Mouse (Mus musculus) forebrain, embryonic 16.5 days (tissue): ENCODE results near the gene Dgkg. TPM values are rescaled to one million over a fixed set of nuclear protein-coding genes. Genes with fewer than 3 reads are reported as not detected.

Source experiments
- ATAC-seq: fragments of 200-750 bp; cut with Nextera tagmentation; 2 replicates; pipeline ENCODE4 v1.8.0; 2017; ENCODE audit warnings: mild to moderate bottlenecking, moderate library complexity
- H3K27ac ChIP-seq: fragments of 300-500 bp; sonication (generic); 2 replicates; pipeline ENCODE4 v1.5.1; 2014; ENCODE audit warnings: low read length, control low read depth
- H3K27me3 ChIP-seq: fragments of 300-500 bp; sonication (generic); replicated peaks from 2 replicates; pipeline ENCODE4 v1.6.1; 2014; ENCODE audit warnings: low read length; ENCODE audit not compliant: control insufficient read depth, insufficient read depth
- H3K36me3 ChIP-seq: fragments of 300-500 bp; sonication (generic); 2 replicates; pipeline ENCODE4 v1.6.1; 2014; ENCODE audit not compliant: control insufficient read depth, insufficient read depth
- H3K4me1 ChIP-seq: fragments of 300-500 bp; sonication (generic); replicated peaks from 2 replicates; pipeline ENCODE4 v1.6.1; 2014; ENCODE audit warnings: low read length; ENCODE audit not compliant: control insufficient read depth, insufficient read depth
- H3K4me2 ChIP-seq: fragments of 300-500 bp; sonication (generic); 2 replicates; pipeline ENCODE4 v1.6.1; 2014; ENCODE audit warnings: mild to moderate bottlenecking, low read length, control low read depth
- H3K4me3 ChIP-seq: fragments of 300-500 bp; sonication (generic); replicated peaks from 2 replicates; pipeline ENCODE4 v1.5.1; 2014; ENCODE audit warnings: mild to moderate bottlenecking, low read length, control low read depth
- H3K9ac ChIP-seq: fragments of 300-500 bp; sonication (generic); replicated peaks from 2 replicates; pipeline ENCODE4 v1.6.1; 2014; ENCODE audit warnings: low read depth, low read length, control low read depth
- H3K9me3 ChIP-seq: fragments of 300-500 bp; sonication (generic); 2 replicates; pipeline ENCODE4 v1.6.1; 2016; ENCODE audit warnings: low read length; ENCODE audit not compliant: control insufficient read depth
- whole genome bisulfite sequencing: fragments of 180-500 bp; shearing (Covaris S2); extraction: QIAGEN DNeasy Blood & Tissue Kit; methylation state at CpG from one replicate; pipeline ENCODE4 v1.1.7; 2014; 5-methylcytosine and 5-hydroxymethylcytosine counted together
- polyA plus RNA-seq: library from polyadenylated mRNA; unstranded; fragments of >200 nt; fragmentation: Nextera tagmentation; extraction: Ambion mirVana; gene quantifications from 2 replicates; pipeline ENCODE4 v1.2.1, GENCODE M21; 2015

Gene Dgkg
- polyA plus RNA-seq, 1 experiment from 2014 or later, result 6.6 TPM

DNA sequence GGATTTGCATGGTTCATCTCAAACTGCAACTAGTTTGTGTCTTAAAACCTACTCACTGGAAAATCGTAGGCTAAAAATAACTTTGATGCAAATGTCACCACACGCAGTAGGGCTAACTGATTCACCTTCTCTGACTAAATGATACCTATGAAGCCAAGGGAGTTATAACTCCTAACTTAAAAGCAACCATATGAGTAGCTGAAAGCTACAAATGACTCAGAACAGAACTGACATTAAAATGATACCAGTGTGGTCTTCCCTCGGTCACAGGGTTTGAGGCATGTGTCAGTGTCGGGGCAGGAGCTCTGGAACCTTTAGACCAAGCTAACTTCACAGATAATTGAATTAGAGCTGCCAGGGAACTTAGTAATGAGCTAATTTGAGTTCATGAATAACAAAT, 24.0 kb downstream of the Dgkg start:
- no peak overlapping the region for H3K9ac ChIP-seq
- no peak for ATAC-seq

DNA sequence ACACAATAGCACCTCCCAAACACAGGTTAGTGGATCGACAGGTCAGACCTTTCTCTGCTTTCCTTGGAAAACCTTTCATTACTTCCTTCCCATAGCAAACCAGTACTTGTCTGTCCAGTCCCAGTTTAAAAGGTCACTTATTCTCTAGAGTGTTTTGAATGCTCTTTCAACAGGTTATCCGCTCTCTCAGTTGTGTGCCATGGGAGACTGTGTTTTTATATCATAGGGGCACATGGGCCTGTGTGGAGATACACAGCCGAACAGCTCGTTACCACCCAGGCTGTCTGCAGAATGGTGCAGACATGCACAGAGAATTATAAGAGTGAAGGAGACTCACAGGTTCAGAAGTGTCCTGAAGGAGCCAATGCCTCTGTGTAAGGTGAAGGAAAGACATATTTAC, 26.7 kb downstream of the Dgkg start:
- H3K9me3 ChIP-seq, result no peaks in the 10 kb centered on the region
- ATAC-seq, result no peak
- no peak overlapping the region for H3K27ac ChIP-seq
- H3K9ac ChIP-seq, result no peak overlapping the region
- H3K4me3 ChIP-seq, result no peak overlapping the region
- no peaks in the 10 kb centered on the region for H3K36me3 ChIP-seq
- no peak overlapping the region for H3K4me2 ChIP-seq
- no peaks in the 10 kb centered on the region for H3K4me1 ChIP-seq
- no peaks in the 10 kb centered on the region for H3K27me3 ChIP-seq
- 51% methylated on average over 4 of the region's 4 CpGs for WGBS

More for the DNA sequence above, 24.0 kb downstream of the Dgkg start:
- H3K9me3 ChIP-seq, result no peaks in the 10 kb centered on the region
- no peaks in the 10 kb centered on the region for H3K27me3 ChIP-seq
- H3K27ac ChIP-seq, result no peak overlapping the region
- 91% methylated on average over 4 of the region's 4 CpGs for WGBS
- H3K4me2 ChIP-seq, result no peak overlapping the region
- no peaks in the 10 kb centered on the region for H3K36me3 ChIP-seq
- no peak overlapping the region for H3K4me3 ChIP-seq
- no peaks in the 10 kb centered on the region for H3K4me1 ChIP-seq

DNA sequence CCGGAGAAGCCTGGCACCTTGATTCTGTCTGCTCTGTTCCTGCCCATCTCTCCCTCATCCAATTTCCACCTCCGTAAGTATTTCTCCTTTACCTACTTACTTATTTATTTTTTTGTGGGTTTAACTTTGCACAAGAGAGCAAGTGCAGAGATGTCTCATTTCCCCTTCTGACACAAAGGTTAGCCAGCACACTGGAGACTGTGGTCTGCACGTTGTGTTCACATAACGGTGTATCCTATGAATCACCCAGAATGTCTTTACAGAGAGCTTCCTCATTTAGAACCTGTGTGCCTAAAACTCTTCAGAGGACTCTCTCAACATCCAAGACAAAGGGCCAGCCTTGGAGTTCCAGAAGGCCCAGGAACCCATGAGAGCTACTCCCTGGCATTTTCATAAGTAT, 27.1 kb downstream of the Dgkg start:
- Histone ChIP-seq H3K4me2 (no peak overlapping the region), H3K27me3 (no peaks in the 10 kb centered on the region), H3K36me3 (no peaks in the 10 kb centered on the region), H3K4me3 (no peak overlapping the region), H3K9me3 (no peaks in the 10 kb centered on the region), H3K27ac (no peak overlapping the region), H3K9ac (no peak overlapping the region), H3K4me1 (no peaks in the 10 kb centered on the region)
- 83% methylated on average over 4 of the region's 4 CpGs for WGBS
- ATAC-seq, result no peak

DNA sequence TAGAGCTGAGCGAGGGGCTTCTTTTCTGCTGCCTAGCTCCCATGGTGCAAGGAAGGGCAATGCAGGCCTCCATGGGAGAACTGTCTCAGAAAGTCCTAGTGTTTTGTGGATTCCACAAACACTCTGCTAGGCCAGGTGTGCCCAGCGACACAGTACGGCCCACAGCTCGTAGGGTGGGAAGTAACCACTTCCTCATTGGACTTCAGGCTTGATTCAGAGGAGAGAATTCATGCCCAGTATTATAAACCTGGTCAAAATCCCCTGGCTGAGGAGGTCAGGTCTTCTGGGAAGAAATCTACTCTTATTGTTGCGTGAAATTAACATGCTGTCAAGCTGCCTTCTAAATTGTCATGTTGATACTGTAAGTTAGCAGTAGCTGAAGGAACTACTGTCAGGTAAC, 31.0 kb downstream of the Dgkg start:
- Histone ChIP-seq H3K4me3 (no peak overlapping the region), H3K36me3 (no peaks in the 10 kb centered on the region), H3K9ac (no peak overlapping the region), H3K27ac (no peak overlapping the region), H3K4me1 (no peaks in the 10 kb centered on the region), H3K27me3 (no peaks in the 10 kb centered on the region), H3K4me2 (no peak overlapping the region), H3K9me3 (no peaks in the 10 kb centered on the region)
- whole genome bisulfite sequencing, result 96% methylated on average over 5 of the region's 5 CpGs
- ATAC-seq, result no peak

DNA sequence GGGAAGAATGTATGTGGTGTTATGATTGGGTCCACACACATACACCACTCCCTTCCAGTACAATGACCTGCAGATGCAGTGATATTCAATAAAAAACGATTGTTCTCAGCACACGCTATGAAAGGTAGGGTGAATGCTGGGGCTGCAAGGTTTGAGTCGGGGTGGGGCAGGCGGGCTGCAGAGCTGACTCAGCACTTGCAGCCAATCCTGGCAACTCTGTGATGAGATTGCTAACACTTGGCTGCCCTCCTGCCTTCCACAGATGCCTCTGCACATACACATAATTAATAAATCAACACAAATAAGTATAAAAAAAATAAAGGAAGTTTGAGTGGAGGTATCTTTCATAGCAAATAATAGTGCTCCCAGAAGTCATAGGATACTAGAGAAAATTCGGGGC, 31.6 kb downstream of the Dgkg start:
- WGBS, result 79% methylated on average over 5 of the region's 5 CpGs
- H3K4me1 ChIP-seq, result no peaks in the 10 kb centered on the region
- H3K27ac ChIP-seq, result no peak overlapping the region
- H3K36me3 ChIP-seq, result no peaks in the 10 kb centered on the region
- no peak for ATAC-seq
- H3K9ac ChIP-seq, result no peak overlapping the region
- H3K4me2 ChIP-seq, result no peak overlapping the region
- no peaks in the 10 kb centered on the region for H3K9me3 ChIP-seq
- H3K4me3 ChIP-seq, result no peak overlapping the region
- no peaks in the 10 kb centered on the region for H3K27me3 ChIP-seq

DNA sequence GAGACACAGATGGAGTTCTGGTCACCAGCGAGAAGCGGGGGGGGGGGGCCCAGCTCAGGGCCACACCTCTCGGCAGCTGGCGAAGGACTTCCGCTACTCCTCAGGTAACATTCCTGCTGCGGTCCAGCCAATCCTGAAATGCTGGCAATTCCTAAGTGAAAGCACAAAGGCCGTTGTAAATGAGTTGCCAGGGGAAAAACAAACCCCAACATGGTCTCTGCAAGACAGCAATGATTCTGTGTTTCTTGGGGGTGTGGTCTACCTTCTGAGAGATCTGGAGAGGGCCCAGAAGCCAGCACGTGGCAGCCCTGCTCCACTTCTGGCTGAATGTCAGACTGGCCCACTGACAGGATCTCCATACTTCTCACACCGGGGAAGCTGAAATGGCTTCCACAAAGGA, 34.7 kb downstream of the Dgkg start:
- Histone ChIP-seq H3K4me1 (no peaks in the 10 kb centered on the region), H3K27me3 (no peaks in the 10 kb centered on the region), H3K9ac (no peak overlapping the region), H3K27ac (no peak overlapping the region), H3K9me3 (no peaks in the 10 kb centered on the region), H3K4me2 (no peak overlapping the region), H3K36me3 (no peaks in the 10 kb centered on the region), H3K4me3 (no peak overlapping the region)
- WGBS, result 44% methylated on average over 9 of the region's 9 CpGs
- no peak for ATAC-seq

DNA sequence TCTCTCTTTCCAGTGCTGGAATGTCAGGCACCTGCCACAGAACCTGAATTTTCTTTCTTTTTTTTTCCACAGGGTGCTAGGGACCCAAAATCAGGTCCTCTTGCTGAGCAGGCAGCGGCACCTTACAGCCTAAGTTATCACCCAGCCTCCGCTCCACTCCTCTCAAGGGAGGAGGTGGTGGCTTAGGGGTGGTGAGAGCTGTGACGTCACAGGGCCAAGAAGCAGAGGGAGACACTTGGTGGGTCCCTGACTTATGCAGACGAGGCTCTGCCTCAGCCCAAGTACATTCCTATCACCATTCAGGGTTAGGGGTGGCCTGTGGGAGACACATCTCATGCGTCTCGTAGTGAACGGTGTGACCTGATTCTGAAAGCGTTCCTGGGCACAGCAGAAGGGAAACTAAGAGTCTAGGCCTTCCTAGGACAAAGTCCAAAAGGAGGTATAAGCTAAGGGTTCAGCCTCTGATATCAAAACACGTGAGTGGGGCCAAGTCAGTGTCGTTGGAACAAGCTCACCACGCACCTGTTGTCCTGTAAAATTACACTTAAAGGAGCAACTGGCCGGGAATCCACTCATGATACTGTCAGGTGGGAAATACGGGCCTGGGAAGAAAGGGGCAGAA, 35.6 kb downstream of the Dgkg start:
- no peaks in the 10 kb centered on the region for H3K9me3 ChIP-seq
- no peak overlapping the region for H3K4me2 ChIP-seq
- WGBS, result 85% methylated on average over 13 of the region's 13 CpGs
- no peak for ATAC-seq
- no peak overlapping the region for H3K4me3 ChIP-seq
- no peak overlapping the region for H3K27ac ChIP-seq
- H3K36me3 ChIP-seq, result no peaks in the 10 kb centered on the region
- no peaks in the 10 kb centered on the region for H3K27me3 ChIP-seq
- H3K9ac ChIP-seq, result no peak overlapping the region
- no peaks in the 10 kb centered on the region for H3K4me1 ChIP-seq

DNA sequence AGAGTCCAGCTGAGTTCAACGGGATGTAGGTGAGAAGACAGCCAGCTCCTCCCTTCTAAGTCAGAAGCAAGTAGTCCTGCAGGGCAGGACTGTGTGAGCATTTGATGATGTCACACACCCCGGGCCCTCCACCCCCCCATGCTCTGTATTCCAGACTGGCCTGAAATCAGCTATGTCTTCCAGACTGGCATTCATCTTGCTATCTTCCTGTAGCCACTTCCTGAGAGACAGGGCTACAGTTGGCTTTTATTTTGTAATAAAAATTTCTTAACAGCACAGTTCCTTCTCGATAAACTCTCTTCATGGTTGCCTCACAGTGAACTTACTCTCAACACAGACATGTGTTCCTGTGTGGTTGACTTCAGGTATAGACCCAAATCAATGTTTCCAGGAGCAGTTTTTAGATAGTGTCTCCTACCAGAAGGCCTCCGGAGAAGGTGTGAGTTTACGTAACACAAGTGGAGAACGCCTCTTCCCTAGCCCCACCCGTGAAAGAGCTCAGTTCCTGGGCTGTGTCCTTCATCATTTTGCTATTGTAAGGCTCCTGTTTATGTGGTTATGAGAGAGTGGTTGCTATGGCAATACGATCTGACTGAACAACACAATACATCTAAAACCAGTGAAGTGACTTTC, 38.5 kb downstream of the Dgkg start:
- no peak for ATAC-seq
- no peaks in the 10 kb centered on the region for H3K27me3 ChIP-seq
- no peaks in the 10 kb centered on the region for H3K4me1 ChIP-seq
- H3K4me3 ChIP-seq, result no peak overlapping the region
- no peak overlapping the region for H3K27ac ChIP-seq
- no peaks in the 10 kb centered on the region for H3K9me3 ChIP-seq
- H3K36me3 ChIP-seq, result no peaks in the 10 kb centered on the region
- H3K9ac ChIP-seq, result no peak overlapping the region
- WGBS, result 79% methylated on average over 8 of the region's 8 CpGs
- no peak overlapping the region for H3K4me2 ChIP-seq

DNA sequence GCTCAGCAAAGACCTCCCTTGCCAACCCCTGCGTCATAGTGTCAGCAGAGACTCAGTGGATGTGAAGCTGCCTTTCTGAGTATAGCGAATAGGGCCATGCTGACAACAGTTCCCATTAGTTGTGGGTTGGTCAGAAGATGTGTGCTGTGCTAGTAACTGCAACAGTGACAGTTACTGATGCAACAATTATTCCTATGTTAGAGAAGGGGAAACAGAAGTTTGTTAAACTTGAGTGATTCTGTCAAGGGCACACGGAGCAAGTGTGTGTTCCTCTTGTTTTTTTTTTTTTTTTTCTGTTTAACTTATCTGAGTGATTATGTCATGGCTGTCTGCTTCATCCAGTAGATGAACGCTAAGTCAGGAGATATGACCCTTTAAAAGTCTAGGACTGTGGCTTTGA, 41.2 kb downstream of the Dgkg start:
- no peak for ATAC-seq
- Histone ChIP-seq H3K27me3 (no peaks in the 10 kb centered on the region), H3K4me1 (no peaks in the 10 kb centered on the region), H3K36me3 (no peaks in the 10 kb centered on the region), H3K9ac (no peak overlapping the region), H3K4me2 (no peak overlapping the region), H3K27ac (no peak overlapping the region), H3K4me3 (no peak overlapping the region), H3K9me3 (no peaks in the 10 kb centered on the region)
- WGBS, result 92% methylated on average over 4 of the region's 4 CpGs
